ENCODE assay signal across 33 mouse cellular contexts in the genomic region with DNA sequence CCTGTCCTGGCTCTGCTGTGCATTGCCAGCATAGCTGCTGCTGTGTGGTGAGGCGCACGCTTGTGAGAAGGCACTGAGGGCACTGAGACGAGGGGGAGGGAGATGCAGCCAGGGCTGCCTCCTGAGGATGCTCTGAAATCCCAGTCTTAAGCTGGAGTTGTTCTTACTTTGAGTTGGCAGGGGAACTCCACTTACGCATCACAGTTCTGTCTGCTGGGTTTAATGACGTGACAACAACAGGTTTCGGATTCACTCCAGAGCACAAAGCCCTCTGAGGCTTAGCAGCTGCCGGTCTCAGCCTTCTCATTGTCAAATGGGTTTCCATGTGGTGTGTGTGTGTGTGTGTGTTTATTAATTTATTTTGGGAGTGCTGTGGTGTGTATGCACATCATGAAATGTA. TPM values are rescaled to one million over a fixed set of nuclear protein-coding genes. Genes with fewer than 3 reads are reported as not detected.
A peak's percentile ranks its signal among the peaks of the same experiment; 100 is the strongest.
DNase-seq lines count a peak whose midpoint lies in the region; ATAC-seq lines count a peak whose summit lies in the region.
"Had no signal": no experiment of that assay in that cellular context is flagged by ENCODE, and none has a peak within 500 bp of the region (broad histone marks: within the 10 kb centered on the region; RNA-seq: fewer than 3 reads in every experiment).

No protein-coding gene starts in this region.

- no peak overlapping the region for H3K4me3 ChIP-seq in embryonic facial prominence, embryonic 13.5 days
- no peak overlapping the region for H3K4me3 ChIP-seq in embryonic facial prominence, embryonic 10.5 days
- H3K4me3 ChIP-seq in lung, embryonic 16.5 days (ENCODE audit: low read length) = no peak overlapping the region
- H3K4me3 ChIP-seq: embryonic facial prominence, embryonic 15.5 days; forebrain, embryonic 15.5 days; gastrocnemius, adult 2 months; heart, adult 2 months; heart, embryonic 12.5 days; hindbrain, embryonic 13.5 days; limb, embryonic 15.5 days; liver, embryonic 13.5 days; myocyte; neural tube, embryonic 12.5 days had no signal

- H3K4me2 ChIP-seq in embryonic facial prominence, embryonic 13.5 days = no peak overlapping the region
- no peak overlapping the region for H3K4me2 ChIP-seq in lung, embryonic 16.5 days (ENCODE audit: low read depth, low read length)
- H3K4me2 ChIP-seq: embryonic facial prominence, embryonic 15.5 days; forebrain, embryonic 15.5 days; heart, embryonic 12.5 days; hindbrain, embryonic 13.5 days; limb, embryonic 15.5 days; liver, embryonic 13.5 days; neural tube, embryonic 12.5 days had no signal

- no peaks in the 10 kb centered on the region for H3K9me3 ChIP-seq in embryonic facial prominence, embryonic 13.5 days
- no peaks in the 10 kb centered on the region for H3K9me3 ChIP-seq in embryonic facial prominence, embryonic 10.5 days
- no peaks in the 10 kb centered on the region for H3K9me3 ChIP-seq in lung, embryonic 16.5 days (ENCODE audit: control insufficient read depth, low read length)
- H3K9me3 ChIP-seq: embryonic facial prominence, embryonic 15.5 days; forebrain, embryonic 15.5 days; heart, embryonic 12.5 days; hindbrain, embryonic 13.5 days; limb, embryonic 15.5 days; liver, embryonic 13.5 days; neural tube, embryonic 12.5 days had no signal

- no peak for ATAC-seq in embryonic facial prominence, embryonic 13.5 days (ENCODE audit: insufficient number of reproducible peaks, insufficient read depth, low FRiP score, low TSS enrichment, low read depth)
- peak; percentile 76 for ATAC-seq in lung, embryonic 16.5 days (ENCODE audit: low read depth)
- ATAC-seq in megakaryocyte-erythroid progenitor cell, adult 5-6 weeks (replicated peaks; ENCODE audit: low FRiP score, low TSS enrichment, poor library complexity, severe bottlenecking) = no peak
- ATAC-seq: forebrain, embryonic 15.5 days; intestine, postnatal 0 days had no signal

- H3K27ac ChIP-seq in embryonic facial prominence, embryonic 13.5 days = no peak overlapping the region
- H3K27ac ChIP-seq in embryonic facial prominence, embryonic 10.5 days (replicated peaks) = no peak overlapping the region
- no peak overlapping the region for H3K27ac ChIP-seq in lung, embryonic 16.5 days (ENCODE audit: low read length)
- H3K27ac ChIP-seq: embryonic facial prominence, embryonic 15.5 days; forebrain, embryonic 15.5 days; gastrocnemius, adult 2 months; heart, adult 2 months; hindbrain, embryonic 13.5 days; limb, embryonic 15.5 days; liver, embryonic 13.5 days; neural tube, embryonic 12.5 days had no signal

- peaks cover 18% of the 10 kb centered on the region for H3K27me3 ChIP-seq in embryonic facial prominence, embryonic 13.5 days
- H3K27me3 ChIP-seq in embryonic facial prominence, embryonic 10.5 days (replicated peaks; ENCODE audit: low read depth, poor library complexity, severe bottlenecking) = peaks cover 23% of the 10 kb centered on the region
- no peaks in the 10 kb centered on the region for H3K27me3 ChIP-seq in lung, embryonic 16.5 days (ENCODE audit: control insufficient read depth, insufficient read depth, low read depth, low read length)
- H3K27me3 ChIP-seq: embryonic facial prominence, embryonic 15.5 days; forebrain, embryonic 15.5 days; hindbrain, embryonic 13.5 days had no signal

- H3K4me1 ChIP-seq in embryonic facial prominence, embryonic 13.5 days = no peaks in the 10 kb centered on the region
- 0 out of 2 replicates have a peak, but pooled peaks cover 3% of the 10 kb centered on the region for H3K4me1 ChIP-seq in embryonic facial prominence, embryonic 10.5 days
- peaks cover 3% of the 10 kb centered on the region; the same call in 1 of the 2 replicates for H3K4me1 ChIP-seq in lung, embryonic 16.5 days (replicated peaks; ENCODE audit: control insufficient read depth, insufficient read depth, low read length)
- H3K4me1 ChIP-seq: embryonic facial prominence, embryonic 15.5 days; forebrain, embryonic 15.5 days; liver, embryonic 13.5 days; neural tube, embryonic 12.5 days had no signal

- WGBS in embryonic facial prominence, embryonic 13.5 days = 43% methylated on average over 7 of the region's 7 CpGs
- WGBS in embryonic facial prominence, embryonic 10.5 days = 52% methylated on average over 7 of the region's 7 CpGs
- WGBS in lung, embryonic 16.5 days = 42% methylated on average over 7 of the region's 7 CpGs

- no peak for DNase-seq in embryonic facial prominence, embryonic 10.5 days (ENCODE audit: low spot score)
- DNase-seq in lung, postnatal 25 days (ENCODE audit: low spot score) = no peak
- DNase-seq in retina, postnatal 1 day = peak; percentile 6
- DNase-seq in retina, embryonic 14.5 days (ENCODE audit: low spot score) = no peak
- DNase-seq: adrenal gland, postnatal 10 days; cerebellum, adult 11 months; cerebellum, adult 9-10 months; embryo, embryonic 11 days; gastrocnemius, adult 2 months; gastrocnemius, postnatal 36 days; heart, adult 2 months; heart, postnatal 4 days; kidney, adult 9 months; kidney, postnatal 10 days; layer of hippocampus, postnatal 36 days; left cerebral cortex, postnatal 4 days; liver, embryonic 13.5 days; lung, adult 18-20 months; thymus, adult 2 months had no signal

- H3K36me3 ChIP-seq in embryonic facial prominence, embryonic 13.5 days = no peaks in the 10 kb centered on the region
- H3K36me3 ChIP-seq in embryonic facial prominence, embryonic 10.5 days (replicated peaks) = no peaks in the 10 kb centered on the region
- H3K36me3 ChIP-seq in lung, embryonic 16.5 days (ENCODE audit: control insufficient read depth, insufficient read depth, low read length) = no peaks in the 10 kb centered on the region
- H3K36me3 ChIP-seq: embryonic facial prominence, embryonic 15.5 days; forebrain, embryonic 15.5 days; heart, embryonic 12.5 days; hindbrain, embryonic 13.5 days; limb, embryonic 15.5 days; liver, embryonic 13.5 days; neural tube, embryonic 12.5 days had no signal

- peak overlapping the region; percentile 16; the same call in 1 of the 2 replicates for H3K9ac ChIP-seq in embryonic facial prominence, embryonic 13.5 days
- no peak overlapping the region for H3K9ac ChIP-seq in lung, embryonic 16.5 days (ENCODE audit: low read length)
- H3K9ac ChIP-seq: embryonic facial prominence, embryonic 15.5 days; forebrain, embryonic 15.5 days; heart, embryonic 12.5 days; hindbrain, embryonic 13.5 days; limb, embryonic 15.5 days; liver, embryonic 13.5 days; neural tube, embryonic 12.5 days had no signal

RNA-seq across cellular contexts. Expression of gene Gabrr1, which starts 16.8 kb away (rescaled TPM):
- 0.18 TPM in 1 of 2 replicates, not detected in the other for polyA plus RNA-seq in embryonic facial prominence, embryonic 13.5 days (2015; fragmentation: Nextera tagmentation; extraction: Ambion mirVana)
- polyA plus RNA-seq in embryonic facial prominence, embryonic 10.5 days (2016; fragmentation: Nextera tagmentation; extraction: Ambion mirVana) = 0.06 TPM in 1 of 2 replicates, not detected in the other
- polyA plus RNA-seq in lung, embryonic 16.5 days (2015; fragmentation: Nextera tagmentation; extraction: Ambion mirVana) = not detected in 2 replicates
- total RNA-seq in megakaryocyte-erythroid progenitor cell, adult 5-6 weeks (2014; fragmentation: Nextera tagmentation) = not detected in 2 replicates
- total RNA-seq in megakaryocyte-erythroid progenitor cell, adult 5-6 weeks (2017) = not detected in 2 replicates
- total RNA-seq: gastrocnemius, postnatal 36 days; megakaryocyte progenitor cell, adult 5-6 weeks had no signal
- polyA plus RNA-seq: embryonic facial prominence, embryonic 15.5 days; heart, postnatal 0 days; liver, embryonic 13.5 days; myocyte; neural tube, embryonic 12.5 days had no signal

RNA-seq across cellular contexts. Expression of gene Pm20d2, which starts 40.4 kb away (rescaled TPM):
- polyA plus RNA-seq in embryonic facial prominence, embryonic 13.5 days (2015; fragmentation: Nextera tagmentation; extraction: Ambion mirVana) = 1.5 and 2.4 TPM in 2 replicates
- polyA plus RNA-seq in embryonic facial prominence, embryonic 10.5 days (2016; fragmentation: Nextera tagmentation; extraction: Ambion mirVana) = 0.74 and 0.92 TPM in 2 replicates
- polyA plus RNA-seq in lung, embryonic 16.5 days (2015; fragmentation: Nextera tagmentation; extraction: Ambion mirVana) = 1.2 and 1.3 TPM in 2 replicates
- 1.2 and 4.1 TPM in 2 replicates for total RNA-seq in megakaryocyte-erythroid progenitor cell, adult 5-6 weeks (2014; fragmentation: Nextera tagmentation)
- 0.42 and 1.5 TPM in 2 replicates for total RNA-seq in megakaryocyte-erythroid progenitor cell, adult 5-6 weeks (2017)
- polyA plus RNA-seq: myocyte had no signal

RNA-seq across cellular contexts. Expression of gene Srsf12, which starts 59.6 kb away (rescaled TPM):
- polyA plus RNA-seq in embryonic facial prominence, embryonic 13.5 days (2015; fragmentation: Nextera tagmentation; extraction: Ambion mirVana) = 18.8 and 20.6 TPM in 2 replicates
- 3.3 and 5.8 TPM in 2 replicates for polyA plus RNA-seq in embryonic facial prominence, embryonic 10.5 days (2016; fragmentation: Nextera tagmentation; extraction: Ambion mirVana)
- 3.2 and 3.4 TPM in 2 replicates for polyA plus RNA-seq in lung, embryonic 16.5 days (2015; fragmentation: Nextera tagmentation; extraction: Ambion mirVana)
- total RNA-seq in megakaryocyte-erythroid progenitor cell, adult 5-6 weeks (2014; fragmentation: Nextera tagmentation) = not detected in 2 replicates
- total RNA-seq in megakaryocyte-erythroid progenitor cell, adult 5-6 weeks (2017) = 0.08 TPM in 1 of 2 replicates, not detected in the other
- total RNA-seq: gastrocnemius, adult 2 months; gastrocnemius, postnatal 36 days; heart, adult 2 months; megakaryocyte progenitor cell, adult 5-6 weeks had no signal
- polyA plus RNA-seq: heart, adult 2 months; large intestine, adult 2 months; myocyte had no signal
